ENCODE assay signal across 8 mouse cellular contexts in genomic region chr12:23010199-23010598, GRCm38 (mm10).
DNase-seq lines count a peak whose midpoint lies in the region; ATAC-seq and TF ChIP-seq lines count a peak whose summit lies in the region.
"Not testable (repeated sequence)": the region's sequence is repeated elsewhere in the genome, so short reads cannot be mapped to it uniquely, and the experiment has no call there.

No protein-coding gene starts in this region.

- WGBS in embryonic facial prominence, embryonic 14.5 days = 0% methylated on average over 10 of the region's 37 CpGs
- 2% methylated on average over 34 of the region's 37 CpGs for WGBS in heart, adult 2 months
- WGBS in hindbrain, embryonic 16.5 days = 2% methylated on average over 19 of the region's 37 CpGs
- WGBS in lung, embryonic 16.5 days = 1% methylated on average over 30 of the region's 37 CpGs
- WGBS in neural tube, embryonic 15.5 days = under 1% methylated on average over 30 of the region's 37 CpGs

- not testable (repeated sequence) for H3K27me3 ChIP-seq in embryonic facial prominence, embryonic 14.5 days (replicated peaks; ENCODE audit: control insufficient read depth, insufficient read depth, low read length); heart, adult 2 months (ENCODE audit: control insufficient read depth, insufficient read depth, low read length); hindbrain, embryonic 16.5 days (replicated peaks; ENCODE audit: control insufficient read depth, insufficient read depth, low read length); lung, embryonic 16.5 days (ENCODE audit: control insufficient read depth, insufficient read depth, low read depth, low read length); neural tube, embryonic 15.5 days (replicated peaks)

- TF ChIP-seq CTCF in heart, adult 2 months (IDR thresholded peaks at IDR 0.05) = not testable (repeated sequence)

- not testable (repeated sequence) for H3K27ac ChIP-seq in embryonic facial prominence, embryonic 14.5 days (replicated peaks; ENCODE audit: low read depth, low read length); heart, adult 2 months; hindbrain, embryonic 16.5 days (ENCODE audit: low read depth, low read length); lung, embryonic 16.5 days (ENCODE audit: low read length)
- 0 out of 2 replicates have a peak overlapping the region, but pooled peaks have one; percentile 13 for H3K27ac ChIP-seq in neural tube, embryonic 15.5 days (replicated peaks)

- H3K4me2 ChIP-seq in embryonic facial prominence, embryonic 14.5 days (ENCODE audit: low read depth, low read length) = peak overlapping the region; percentile 41
- peak overlapping the region; percentile 43 for H3K4me2 ChIP-seq in hindbrain, embryonic 16.5 days (ENCODE audit: low read length)
- H3K4me2 ChIP-seq in lung, embryonic 16.5 days (ENCODE audit: low read depth, low read length) = peak overlapping the region; percentile 38
- H3K4me2 ChIP-seq in neural tube, embryonic 15.5 days = peak overlapping the region; percentile 48

- TF ChIP-seq POLR2A in heart, adult 2 months (IDR thresholded peaks at IDR 0.05; ENCODE audit: insufficient read depth, low read depth, low read length) = not testable (repeated sequence)

- intact Hi-C loops in heart, adult 2 months (cut with DNase I); left cerebral cortex, postnatal 25 days (cut with DNase I): not testable (repeated sequence)

- not testable (repeated sequence) for TF ChIP-seq EP300 in heart, adult 2 months (IDR thresholded peaks at IDR 0.05; ENCODE audit: insufficient read depth, low read depth, low read length)

- not testable (repeated sequence) for H3K4me1 ChIP-seq in embryonic facial prominence, embryonic 14.5 days (ENCODE audit: control insufficient read depth, insufficient read depth, low read length); heart, adult 2 months (ENCODE audit: control insufficient read depth, insufficient read depth, low read length); hindbrain, embryonic 16.5 days (ENCODE audit: control insufficient read depth, insufficient read depth, low read depth, low read length); lung, embryonic 16.5 days (replicated peaks; ENCODE audit: control insufficient read depth, insufficient read depth, low read length); neural tube, embryonic 15.5 days

- peak overlapping the region; percentile 41 for H3K4me3 ChIP-seq in embryonic facial prominence, embryonic 14.5 days (ENCODE audit: low read depth, low read length)
- H3K4me3 ChIP-seq in heart, adult 2 months = not testable (repeated sequence)
- peak overlapping the region; percentile 42 for H3K4me3 ChIP-seq in hindbrain, embryonic 16.5 days (ENCODE audit: low read length)
- peak overlapping the region; percentile 50 for H3K4me3 ChIP-seq in lung, embryonic 16.5 days (ENCODE audit: low read length)
- H3K4me3 ChIP-seq in neural tube, embryonic 15.5 days (replicated peaks) = peak overlapping the region; percentile 43

- H3K9ac ChIP-seq in embryonic facial prominence, embryonic 14.5 days (ENCODE audit: low read depth, low read length) = peak overlapping the region; percentile 59
- not testable (repeated sequence) for H3K9ac ChIP-seq in heart, adult 2 months (ENCODE audit: low read depth, low read length)
- H3K9ac ChIP-seq in hindbrain, embryonic 16.5 days (ENCODE audit: low read depth, low read length) = peak overlapping the region; percentile 38
- peak overlapping the region; percentile 55; the same call in 1 of the 2 replicates for H3K9ac ChIP-seq in lung, embryonic 16.5 days (ENCODE audit: low read length)
- peak overlapping the region; percentile 34; the same call in 1 of the 2 replicates for H3K9ac ChIP-seq in neural tube, embryonic 15.5 days (replicated peaks)

- H3K79me2 ChIP-seq in heart, adult 2 months (replicated peaks; ENCODE audit: control insufficient read depth, insufficient read depth, low read length) = not testable (repeated sequence)

- H3K36me3 ChIP-seq in embryonic facial prominence, embryonic 14.5 days (ENCODE audit: control insufficient read depth, insufficient read depth, low read length); heart, adult 2 months (ENCODE audit: control insufficient read depth, insufficient read depth, low read length); hindbrain, embryonic 16.5 days (ENCODE audit: control insufficient read depth, insufficient read depth, low read length); lung, embryonic 16.5 days (ENCODE audit: control insufficient read depth, insufficient read depth, low read length); neural tube, embryonic 15.5 days: not testable (repeated sequence)

- DNase-seq in adrenal gland, adult (ENCODE audit: inconsistent age in 2 of 2, low spot score in 1 of 2) = peak; percentile 58 to 77
- peak; percentile 35 for DNase-seq in embryonic facial prominence, embryonic 14.5 days (ENCODE audit: low spot score)
- peak; percentile 17 for DNase-seq in heart, adult 2 months
- DNase-seq in left cerebral cortex, postnatal 25 days (ENCODE audit: low spot score in 2 of 2) = peak; percentile 1 to 21
- DNase-seq in testis, postnatal 10 days (ENCODE audit: low spot score) = peak; percentile 43

- not testable (repeated sequence) for H3K9me3 ChIP-seq in embryonic facial prominence, embryonic 14.5 days (ENCODE audit: control insufficient read depth, low read length); hindbrain, embryonic 16.5 days (ENCODE audit: control insufficient read depth, low read length); lung, embryonic 16.5 days (ENCODE audit: control insufficient read depth, low read length); neural tube, embryonic 15.5 days (replicated peaks)

- not testable (repeated sequence) for ATAC-seq in embryonic facial prominence, embryonic 14.5 days (ENCODE audit: low read depth); neural tube, embryonic 15.5 days (ENCODE audit: low FRiP score)
- ATAC-seq in hindbrain, embryonic 16.5 days = peak; percentile 68; the same call in 1 of the 2 replicates
- 0 out of 2 replicates have a peak, but pooled peaks have one; percentile 49 for ATAC-seq in lung, embryonic 16.5 days (ENCODE audit: low read depth)

Comparison
In these comparisons a context has a peak if more than half of its experiments do, and no peak if none do; other contexts are left out.
1. DNase-seq: peak in every context shown above with its lines; median percentile 68 in adrenal gland, adult; 43 in testis, postnatal 10 days; 35 in embryonic facial prominence, embryonic 14.5 days; 17 in heart, adult 2 months; 11 in left cerebral cortex, postnatal 25 days.